Mouse (Mus musculus): ENCODE measurements at regions not wholly inside any gene's neighbourhood (a gene's known extent, or its start where the extent isn't known, plus 50 kb on each side); places are given as distances from the start of the nearest gene placed in this dataset.

GRCm38 (mm10) chr11:24727404-24727803 lies 649.5 kb downstream of the Bcl11a start:
- ATAC-seq (replicated peaks; ENCODE audit: low FRiP score, poor library complexity, severe bottlenecking), result no peak

GRCm38 (mm10) chr11:24731431-24731830 lies 653.6 kb downstream of the Bcl11a start:
- ATAC-seq (replicated peaks; ENCODE audit: low FRiP score, poor library complexity, severe bottlenecking), result no peak

DNA sequence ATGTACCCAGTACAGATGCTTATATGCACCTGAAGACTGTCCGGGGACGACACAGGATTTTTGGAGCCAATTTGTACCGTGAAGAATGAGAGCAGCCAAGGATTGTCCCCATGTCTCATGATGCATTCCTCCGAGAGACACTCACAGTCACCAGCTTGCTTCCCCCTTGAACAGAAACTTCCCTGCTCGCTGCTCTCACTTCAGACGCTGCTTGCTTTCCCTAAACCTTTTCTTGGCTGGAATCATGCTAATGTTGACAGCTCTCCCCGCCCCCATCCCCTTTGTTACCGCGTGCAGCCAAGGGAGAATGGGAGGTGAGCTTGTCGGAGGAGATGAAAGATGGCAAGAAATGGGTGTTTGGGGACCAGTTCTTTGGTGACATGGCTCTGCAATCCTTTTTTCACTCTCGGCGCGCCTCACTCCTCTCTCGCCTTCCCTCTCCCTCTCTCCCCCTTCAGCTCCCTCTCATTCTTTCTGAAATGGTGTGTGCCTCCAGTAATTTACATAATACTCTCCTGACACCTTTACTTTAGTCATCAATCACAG lies 661.9 kb downstream of the Bcl11a start:
- ATAC-seq (replicated peaks; ENCODE audit: low FRiP score, poor library complexity, severe bottlenecking), result no peak

DNA sequence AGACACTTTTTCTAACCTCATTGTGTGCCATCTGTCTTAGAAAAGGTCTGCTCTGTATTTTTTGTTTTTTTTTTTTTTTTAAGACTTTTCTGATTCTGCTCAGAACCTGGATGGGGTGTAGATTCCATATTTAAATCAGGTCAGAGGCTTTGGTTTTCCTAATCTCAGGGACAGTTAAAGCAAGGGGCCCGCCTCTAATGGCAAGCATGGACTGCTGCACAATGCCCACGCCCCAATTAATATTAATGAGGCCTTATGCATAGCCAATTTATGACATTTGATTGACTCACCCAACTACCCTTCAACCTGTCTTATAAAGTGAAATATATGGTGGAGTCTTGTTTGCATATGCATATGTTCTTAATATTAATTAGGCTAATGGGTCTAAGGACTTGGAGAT lies 662.6 kb downstream of the Bcl11a start:
- no peak for ATAC-seq (replicated peaks; ENCODE audit: low FRiP score, poor library complexity, severe bottlenecking)

GRCm38 (mm10) chr11:24742561-24742960 lies 664.7 kb downstream of the Bcl11a start:
- ATAC-seq (replicated peaks; ENCODE audit: low FRiP score, poor library complexity, severe bottlenecking), result no peak

GRCm38 (mm10) chr11:24743439-24743838 lies 665.6 kb downstream of the Bcl11a start:
- ATAC-seq (replicated peaks; ENCODE audit: low FRiP score, poor library complexity, severe bottlenecking), result no peak

DNA sequence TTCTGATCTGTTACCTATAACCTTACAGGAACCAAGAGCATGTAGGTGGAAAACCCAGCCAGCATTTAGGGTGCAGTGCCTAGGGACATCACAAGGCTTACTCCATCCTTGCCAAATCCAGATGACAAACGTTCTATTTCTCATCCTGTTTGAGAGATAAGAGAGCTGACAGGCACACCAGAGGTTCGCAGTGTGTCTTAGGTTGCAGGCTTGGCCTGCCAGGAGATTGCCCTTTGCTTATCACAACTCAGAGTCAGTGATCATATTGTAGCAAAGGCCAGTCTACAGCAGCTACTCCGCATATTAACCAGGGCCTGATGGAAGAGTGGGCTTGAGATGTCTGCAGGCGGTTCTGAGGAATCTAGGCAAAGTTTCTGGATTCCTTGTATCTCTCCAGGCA lies 668.0 kb downstream of the Bcl11a start:
- ATAC-seq (replicated peaks; ENCODE audit: low FRiP score, poor library complexity, severe bottlenecking), result no peak

GRCm38 (mm10) chr11:24750144-24750779 lies 672.4 kb downstream of the Bcl11a start:
- ATAC-seq (replicated peaks; ENCODE audit: low FRiP score, poor library complexity, severe bottlenecking), result no peak

- ATAC-seq (replicated peaks; ENCODE audit: low FRiP score, poor library complexity, severe bottlenecking), result no peak
These were observed 680.3 kb downstream of the Bcl11a start for GRCm38 (mm10) chr11:24758130-24758529.

- no peak for ATAC-seq (replicated peaks; ENCODE audit: low FRiP score, poor library complexity, severe bottlenecking)
These were observed 705.6 kb downstream of the Bcl11a start for GRCm38 (mm10) chr11:24783470-24783869.

DNA sequence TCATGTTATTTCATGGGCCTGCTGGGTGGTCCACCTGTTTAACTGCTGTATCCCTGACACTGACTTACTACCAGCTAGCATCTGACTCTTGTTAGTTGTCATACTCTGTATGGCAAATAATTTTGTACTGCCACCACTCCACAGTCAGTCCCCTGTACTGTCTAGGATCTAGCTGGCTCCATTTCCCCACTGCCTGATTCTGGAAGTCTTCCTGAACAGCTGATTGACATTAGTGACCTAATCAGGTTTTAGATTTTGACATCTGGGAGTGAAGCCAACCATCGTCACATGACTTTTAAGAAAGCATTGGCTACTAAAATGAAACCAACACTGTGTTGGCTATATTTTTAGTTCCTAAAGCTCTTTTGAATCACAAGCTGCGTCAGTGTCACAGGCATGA lies 711.3 kb downstream of the Bcl11a start:
- no peak for ATAC-seq (replicated peaks; ENCODE audit: low FRiP score, poor library complexity, severe bottlenecking)

GRCm38 (mm10) chr11:24795510-24796211 lies 717.8 kb downstream of the Bcl11a start:
- no peak for ATAC-seq (replicated peaks; ENCODE audit: low FRiP score, poor library complexity, severe bottlenecking)

GRCm38 (mm10) chr11:24804623-24805023 lies 726.8 kb downstream of the Bcl11a start:
- no peak for ATAC-seq (replicated peaks; ENCODE audit: low FRiP score, poor library complexity, severe bottlenecking)

- no peak for ATAC-seq (replicated peaks; ENCODE audit: low FRiP score, poor library complexity, severe bottlenecking)
These were observed 751.9 kb downstream of the Bcl11a start for GRCm38 (mm10) chr11:24829578-24830401.

- ATAC-seq (replicated peaks; ENCODE audit: low FRiP score, poor library complexity, severe bottlenecking), result no peak
These were observed 752.6 kb downstream of the Bcl11a start for GRCm38 (mm10) chr11:24830484-24830883.

- ATAC-seq (replicated peaks; ENCODE audit: low FRiP score, poor library complexity, severe bottlenecking), result no peak
These were observed 766.2 kb downstream of the Bcl11a start for GRCm38 (mm10) chr11:24843839-24844738.

DNA sequence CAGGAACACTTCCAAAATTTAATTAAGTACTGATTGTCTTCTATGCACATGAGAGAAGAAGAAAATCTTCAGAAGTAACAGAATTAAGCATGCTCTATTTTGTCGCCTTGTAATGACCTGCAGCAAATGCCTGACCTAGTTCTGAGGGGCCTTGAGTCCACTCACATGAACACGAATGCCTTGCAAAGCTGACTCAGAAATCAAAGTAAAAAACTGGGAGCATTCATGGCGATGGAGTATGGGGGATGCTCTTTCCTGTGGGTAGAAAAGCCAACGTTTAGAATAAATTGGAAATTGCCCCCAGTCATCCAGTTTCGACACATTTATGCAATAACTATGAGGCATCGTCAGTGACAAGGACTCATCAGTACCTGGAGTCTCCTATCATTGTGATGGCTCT lies 779.1 kb downstream of the Bcl11a start:
- no peak for ATAC-seq (replicated peaks; ENCODE audit: low FRiP score, poor library complexity, severe bottlenecking)

DNA sequence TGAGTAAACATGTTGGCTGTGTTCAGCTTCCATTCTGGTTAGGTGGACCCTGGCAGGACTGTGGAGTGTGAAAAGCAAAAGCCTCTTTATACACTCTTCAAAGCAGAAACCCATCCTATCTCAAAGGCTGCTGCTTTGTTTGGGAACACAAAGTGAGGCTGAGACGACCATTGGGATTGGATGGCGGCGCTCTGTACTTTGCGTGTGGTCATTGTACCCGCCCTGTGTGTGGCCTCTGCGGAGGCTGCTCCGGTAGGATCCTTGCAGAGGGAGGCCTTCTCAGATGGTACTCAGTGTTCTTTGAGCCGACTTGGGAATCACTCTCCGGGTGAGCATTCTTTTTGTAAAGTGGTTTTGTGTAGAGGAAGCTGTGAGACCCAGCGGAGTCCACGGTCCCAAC lies 786.8 kb downstream of the Bcl11a start:
- ATAC-seq (replicated peaks; ENCODE audit: low FRiP score, poor library complexity, severe bottlenecking), result no peak

GRCm38 (mm10) chr11:24865067-24865796 lies 787.4 kb downstream of the Bcl11a start:
- no peak for ATAC-seq (replicated peaks; ENCODE audit: low FRiP score, poor library complexity, severe bottlenecking)
